Comparison of ENCODE assay signal across 8 mouse cellular contexts in the genomic region with DNA sequence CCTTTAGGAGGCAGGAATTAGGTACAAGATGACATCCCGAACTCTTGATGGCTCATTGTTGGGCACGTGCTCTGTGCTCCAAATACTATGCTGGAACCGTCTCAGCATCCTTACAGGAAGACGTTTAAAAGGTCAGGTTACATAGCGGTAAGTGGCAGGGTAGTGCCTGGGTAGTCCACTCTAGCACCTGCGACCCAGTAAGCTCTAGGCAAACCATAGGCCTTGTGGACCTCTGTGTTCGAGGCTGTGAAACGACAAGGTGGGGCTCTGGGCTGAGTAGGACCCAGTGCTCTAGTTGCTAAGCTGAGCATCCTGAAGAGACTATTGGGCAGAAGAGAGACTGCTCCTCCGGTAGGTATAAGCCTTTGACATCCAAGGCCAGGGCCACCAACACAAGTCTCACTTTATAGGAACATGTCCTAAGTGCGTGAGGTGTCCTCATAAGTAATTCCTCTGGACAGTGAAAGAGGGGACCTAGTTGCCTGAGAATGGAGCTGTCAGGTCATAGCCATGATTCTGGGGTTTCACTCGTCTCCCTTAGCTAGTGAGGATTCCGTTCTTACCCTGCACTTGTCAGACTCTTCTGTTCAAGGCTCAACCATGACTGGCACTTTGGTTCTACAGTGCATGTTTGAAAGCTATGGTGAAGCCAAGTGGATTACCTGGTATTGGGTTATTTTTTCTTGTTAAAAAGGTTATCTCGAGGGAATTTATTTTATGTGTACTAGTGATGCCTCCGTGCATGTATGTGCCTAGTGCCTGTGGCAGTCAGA. TPM values are rescaled to one million over a fixed set of nuclear protein-coding genes. Genes with fewer than 3 reads are reported as not detected.
DNase-seq lines count a peak whose midpoint lies in the region; ATAC-seq and TF ChIP-seq lines count a peak whose summit lies in the region.
"Had no signal": no experiment of that assay in that cellular context is flagged by ENCODE, and none has a peak within 500 bp of the region (broad histone marks: within the 10 kb centered on the region; RNA-seq: fewer than 3 reads in every experiment).

No protein-coding gene starts in this region.

- 45% methylated on average over 14 of the region's 14 CpGs for WGBS in lung, embryonic 14.5 days
- WGBS in lung, adult 2 months, result 48% methylated on average over 14 of the region's 14 CpGs
- 51% methylated on average over 14 of the region's 14 CpGs for WGBS in forebrain, embryonic 14.5 days
- WGBS in limb, embryonic 11.5 days, result 46% methylated on average over 14 of the region's 14 CpGs
- 51% methylated on average over 14 of the region's 14 CpGs for WGBS in stomach, embryonic 15.5 days

- H3K27ac ChIP-seq in lung, embryonic 14.5 days (ENCODE audit: low read depth), result no peak overlapping the region
- no peak overlapping the region for H3K27ac ChIP-seq in forebrain, embryonic 14.5 days (ENCODE audit: low read depth, low read length)
- H3K27ac ChIP-seq in limb, embryonic 11.5 days (replicated peaks; ENCODE audit: low read depth, low read length), result no peak overlapping the region
- no peak overlapping the region for H3K27ac ChIP-seq in stomach, embryonic 15.5 days
- H3K27ac ChIP-seq: liver, embryonic 14.5 days had no signal

- no peaks in the 10 kb centered on the region for H3K36me3 ChIP-seq in lung, embryonic 14.5 days (ENCODE audit: insufficient read depth)
- no peaks in the 10 kb centered on the region for H3K36me3 ChIP-seq in forebrain, embryonic 14.5 days (ENCODE audit: control insufficient read depth, insufficient read depth, low read length)
- no peaks in the 10 kb centered on the region for H3K36me3 ChIP-seq in limb, embryonic 11.5 days (ENCODE audit: control insufficient read depth, insufficient read depth, low read length)
- H3K36me3 ChIP-seq in stomach, embryonic 15.5 days, result no peaks in the 10 kb centered on the region

- H3K27me3 ChIP-seq in lung, embryonic 14.5 days (ENCODE audit: insufficient read depth, low read length), result peaks cover 22% of the 10 kb centered on the region
- peaks cover 33% of the 10 kb centered on the region for H3K27me3 ChIP-seq in forebrain, embryonic 14.5 days (replicated peaks; ENCODE audit: control insufficient read depth, insufficient read depth, low read length)
- peaks cover 17% of the 10 kb centered on the region for H3K27me3 ChIP-seq in limb, embryonic 11.5 days (ENCODE audit: control insufficient read depth, insufficient read depth, low read length)
- H3K27me3 ChIP-seq in stomach, embryonic 15.5 days (replicated peaks), result peaks cover 54% of the 10 kb centered on the region

- no peaks in the 10 kb centered on the region for H3K4me1 ChIP-seq in lung, embryonic 14.5 days (ENCODE audit: insufficient read depth)
- 0 out of 2 replicates have a peak, but pooled peaks cover 3% of the 10 kb centered on the region for H3K4me1 ChIP-seq in lung, adult 2 months (ENCODE audit: control insufficient read depth, insufficient read depth, low read length)
- peaks cover 2% of the 10 kb centered on the region; the same call in 1 of the 2 replicates for H3K4me1 ChIP-seq in forebrain, embryonic 14.5 days (ENCODE audit: control insufficient read depth, insufficient read depth, low read length)
- H3K4me1 ChIP-seq in limb, embryonic 11.5 days (ENCODE audit: control insufficient read depth, insufficient read depth, low read length), result no peaks in the 10 kb centered on the region
- H3K4me1 ChIP-seq in stomach, embryonic 15.5 days, result peaks cover 10% of the 10 kb centered on the region; the same call in 1 of the 2 replicates

- peak overlapping the region; percentile 41 for H3K4me3 ChIP-seq in lung, embryonic 14.5 days (ENCODE audit: low read depth, low read length)
- no peak overlapping the region for H3K4me3 ChIP-seq in lung, adult 2 months (replicated peaks; ENCODE audit: extremely low read depth, low read depth, low read length)
- H3K4me3 ChIP-seq in forebrain, embryonic 14.5 days (ENCODE audit: low read depth, low read length), result peak overlapping the region; percentile 46
- peak overlapping the region; percentile 32 for H3K4me3 ChIP-seq in limb, embryonic 11.5 days (ENCODE audit: low read depth, low read length)
- peak overlapping the region; percentile 45 for H3K4me3 ChIP-seq in stomach, embryonic 15.5 days (replicated peaks)

- peak overlapping the region; percentile 47; the same call in 1 of the 2 replicates for H3K9ac ChIP-seq in lung, embryonic 14.5 days
- peak overlapping the region; percentile 72 for H3K9ac ChIP-seq in forebrain, embryonic 14.5 days (ENCODE audit: low read length)
- H3K9ac ChIP-seq in limb, embryonic 11.5 days (ENCODE audit: low read length), result peak overlapping the region; percentile 47; the same call in 1 of the 2 replicates
- H3K9ac ChIP-seq in stomach, embryonic 15.5 days, result 0 out of 2 replicates have a peak overlapping the region, but pooled peaks have one; percentile 7
- H3K9ac ChIP-seq: liver, embryonic 14.5 days had no signal

- H3K4me2 ChIP-seq in lung, embryonic 14.5 days, result peak overlapping the region; percentile 74
- peak overlapping the region; percentile 81 for H3K4me2 ChIP-seq in forebrain, embryonic 14.5 days (ENCODE audit: low read length)
- H3K4me2 ChIP-seq in limb, embryonic 11.5 days (ENCODE audit: low read depth, severe bottlenecking), result peak overlapping the region; percentile 80
- peak overlapping the region; percentile 95 for H3K4me2 ChIP-seq in stomach, embryonic 15.5 days

- no peak for TF ChIP-seq POLR2A in lung, adult 2 months (IDR thresholded peaks at IDR 0.05; ENCODE audit: borderline replicate concordance, extremely low read depth, low read depth, low read length)

- no peak for ATAC-seq in lung, embryonic 14.5 days (ENCODE audit: insufficient read depth)
- no peak for ATAC-seq in forebrain, embryonic 14.5 days
- ATAC-seq in limb, embryonic 11.5 days (ENCODE audit: insufficient number of reproducible peaks, low FRiP score, low TSS enrichment, low read depth), result no peak
- ATAC-seq in stomach, embryonic 15.5 days (ENCODE audit: insufficient read depth, low FRiP score, low read depth), result no peak

- TF ChIP-seq CTCF in lung, embryonic 14.5 days (IDR thresholded peaks at IDR 0.05; ENCODE audit: low read depth), result no peak
- TF ChIP-seq CTCF in lung, adult 2 months (IDR thresholded peaks at IDR 0.05; ENCODE audit: insufficient read depth, low read length), result no peak

- H3K9me3 ChIP-seq in lung, embryonic 14.5 days (ENCODE audit: low read depth, low read length), result no peaks in the 10 kb centered on the region
- H3K9me3 ChIP-seq in forebrain, embryonic 14.5 days (replicated peaks; ENCODE audit: control insufficient read depth, low read length), result no peaks in the 10 kb centered on the region
- H3K9me3 ChIP-seq in limb, embryonic 11.5 days (ENCODE audit: control insufficient read depth, low read length), result no peaks in the 10 kb centered on the region
- no peaks in the 10 kb centered on the region for H3K9me3 ChIP-seq in stomach, embryonic 15.5 days

- no peak for DNase-seq in lung, embryonic 14.5 days
- no peak for DNase-seq in lung, adult 2 months
- no peak for DNase-seq in forebrain, embryonic 14.5 days (ENCODE audit: low spot score)
- no peak for DNase-seq in limb, embryonic 11.5 days (ENCODE audit: low spot score)
- DNase-seq in adrenal gland, postnatal 4 days (ENCODE audit: low spot score in 2 of 2), result no peak
- no peak for DNase-seq in adrenal gland, adult 8-10 months

RNA-seq across cellular contexts. Expression of a gene that starts 13.2 kb away (rescaled TPM):
- polyA plus RNA-seq in lung, embryonic 14.5 days (2014; fragmentation: Nextera tagmentation; extraction: Ambion mirVana), result 0.78 and 0.84 TPM in 2 replicates
- polyA plus RNA-seq in lung, adult 2 months (2012; rRNA removed), result 0.46 and 0.52 TPM in 2 replicates
- 17.0 and 21.1 TPM in 2 replicates for polyA plus RNA-seq in forebrain, embryonic 14.5 days (2014; fragmentation: Nextera tagmentation; extraction: Ambion mirVana)
- polyA plus RNA-seq in limb, embryonic 11.5 days (2014; fragmentation: Nextera tagmentation; extraction: Ambion mirVana), result 0.60 and 1.4 TPM in 2 replicates
- 1.3 and 1.9 TPM in 2 replicates for polyA plus RNA-seq in stomach, embryonic 15.5 days (2015; fragmentation: Nextera tagmentation; extraction: Ambion mirVana)
- 10 to 100 TPM; 15.0 to 15.2 TPM for total RNA-seq in adrenal gland, postnatal 4 days (2021)
- total RNA-seq in adrenal gland, adult 8-10 months (2022), result 10 to 100 TPM; 13.0 to 21.3 (median 17.8) TPM

RNA-seq across cellular contexts. Expression of a gene that starts 16.1 kb away (rescaled TPM):
- 0.46 and 0.89 TPM in 2 replicates for polyA plus RNA-seq in lung, embryonic 14.5 days (2014; fragmentation: Nextera tagmentation; extraction: Ambion mirVana)
- polyA plus RNA-seq in lung, adult 2 months (2012; rRNA removed), result 52.8 and 59.6 TPM in 2 replicates
- polyA plus RNA-seq in forebrain, embryonic 14.5 days (2014; fragmentation: Nextera tagmentation; extraction: Ambion mirVana), result 0.25 TPM in 1 of 2 replicates, not detected in the other
- not detected in 2 replicates for polyA plus RNA-seq in limb, embryonic 11.5 days (2014; fragmentation: Nextera tagmentation; extraction: Ambion mirVana)
- polyA plus RNA-seq in stomach, embryonic 15.5 days (2015; fragmentation: Nextera tagmentation; extraction: Ambion mirVana), result 4.4 and 6.9 TPM in 2 replicates
- not detected for total RNA-seq in adrenal gland, postnatal 4 days (2021)
- not detected for total RNA-seq in adrenal gland, adult 8-10 months (2022)
- polyA plus RNA-seq: liver, embryonic 14.5 days had no signal

RNA-seq across cellular contexts. Expression of a gene that starts 17.8 kb away (rescaled TPM):
- not detected in 2 replicates for polyA plus RNA-seq in lung, embryonic 14.5 days (2014; fragmentation: Nextera tagmentation; extraction: Ambion mirVana)
- polyA plus RNA-seq in lung, adult 2 months (2012; rRNA removed), result 0.40 TPM in 1 of 2 replicates, not detected in the other
- not detected in 2 replicates for polyA plus RNA-seq in forebrain, embryonic 14.5 days (2014; fragmentation: Nextera tagmentation; extraction: Ambion mirVana)
- polyA plus RNA-seq in limb, embryonic 11.5 days (2014; fragmentation: Nextera tagmentation; extraction: Ambion mirVana), result not detected in 2 replicates
- polyA plus RNA-seq in stomach, embryonic 15.5 days (2015; fragmentation: Nextera tagmentation; extraction: Ambion mirVana), result not detected in 2 replicates
- total RNA-seq in adrenal gland, postnatal 4 days (2021), result not detected
- total RNA-seq in adrenal gland, adult 8-10 months (2022), result not detected
- polyA plus RNA-seq: liver, embryonic 14.5 days had no signal

RNA-seq across cellular contexts. Expression of a gene that starts 26.4 kb away (rescaled TPM):
- polyA plus RNA-seq in lung, embryonic 14.5 days (2014; fragmentation: Nextera tagmentation; extraction: Ambion mirVana), result 70.9 and 76.4 TPM in 2 replicates
- 14.4 and 18.1 TPM in 2 replicates for polyA plus RNA-seq in lung, adult 2 months (2012; rRNA removed)
- polyA plus RNA-seq in forebrain, embryonic 14.5 days (2014; fragmentation: Nextera tagmentation; extraction: Ambion mirVana), result 69.5 and 87.7 TPM in 2 replicates
- 81.9 and 97.6 TPM in 2 replicates for polyA plus RNA-seq in limb, embryonic 11.5 days (2014; fragmentation: Nextera tagmentation; extraction: Ambion mirVana)
- polyA plus RNA-seq in stomach, embryonic 15.5 days (2015; fragmentation: Nextera tagmentation; extraction: Ambion mirVana), result 46.4 and 54.6 TPM in 2 replicates
- total RNA-seq in adrenal gland, postnatal 4 days (2021), result 10 to 100 TPM; 57.5 to 62.5 TPM
- 10 to 100 TPM; 66.5 to 71.9 (median 67.6) TPM for total RNA-seq in adrenal gland, adult 8-10 months (2022)

RNA-seq across cellular contexts. Expression of a gene that starts 33.5 kb away (rescaled TPM):
- polyA plus RNA-seq in lung, embryonic 14.5 days (2014; fragmentation: Nextera tagmentation; extraction: Ambion mirVana), result 109 and 119 TPM in 2 replicates
- 82.1 and 133 TPM in 2 replicates for polyA plus RNA-seq in lung, adult 2 months (2012; rRNA removed)
- 105 and 123 TPM in 2 replicates for polyA plus RNA-seq in forebrain, embryonic 14.5 days (2014; fragmentation: Nextera tagmentation; extraction: Ambion mirVana)
- polyA plus RNA-seq in limb, embryonic 11.5 days (2014; fragmentation: Nextera tagmentation; extraction: Ambion mirVana), result 118 and 120 TPM in 2 replicates
- 108 and 114 TPM in 2 replicates for polyA plus RNA-seq in stomach, embryonic 15.5 days (2015; fragmentation: Nextera tagmentation; extraction: Ambion mirVana)
- 100 to 1,000 TPM; 110 to 115 TPM for total RNA-seq in adrenal gland, postnatal 4 days (2021)
- 100 to 1,000 TPM in 3 of 4 experiments, 10 to 100 TPM in 1; 94.6 to 118 (median 102) TPM for total RNA-seq in adrenal gland, adult 8-10 months (2022)

Comparison
In these comparisons a context has a peak if more than half of its experiments do, and no peak if none do; other contexts are left out.
1. H3K9ac ChIP-seq: peak in every context shown above with its lines; median percentile 72 in forebrain, embryonic 14.5 days; 47 in lung, embryonic 14.5 days; 47 in limb, embryonic 11.5 days; 7 in stomach, embryonic 15.5 days.